ENCODE assay signal across 23 mouse cellular contexts in the genomic region with DNA sequence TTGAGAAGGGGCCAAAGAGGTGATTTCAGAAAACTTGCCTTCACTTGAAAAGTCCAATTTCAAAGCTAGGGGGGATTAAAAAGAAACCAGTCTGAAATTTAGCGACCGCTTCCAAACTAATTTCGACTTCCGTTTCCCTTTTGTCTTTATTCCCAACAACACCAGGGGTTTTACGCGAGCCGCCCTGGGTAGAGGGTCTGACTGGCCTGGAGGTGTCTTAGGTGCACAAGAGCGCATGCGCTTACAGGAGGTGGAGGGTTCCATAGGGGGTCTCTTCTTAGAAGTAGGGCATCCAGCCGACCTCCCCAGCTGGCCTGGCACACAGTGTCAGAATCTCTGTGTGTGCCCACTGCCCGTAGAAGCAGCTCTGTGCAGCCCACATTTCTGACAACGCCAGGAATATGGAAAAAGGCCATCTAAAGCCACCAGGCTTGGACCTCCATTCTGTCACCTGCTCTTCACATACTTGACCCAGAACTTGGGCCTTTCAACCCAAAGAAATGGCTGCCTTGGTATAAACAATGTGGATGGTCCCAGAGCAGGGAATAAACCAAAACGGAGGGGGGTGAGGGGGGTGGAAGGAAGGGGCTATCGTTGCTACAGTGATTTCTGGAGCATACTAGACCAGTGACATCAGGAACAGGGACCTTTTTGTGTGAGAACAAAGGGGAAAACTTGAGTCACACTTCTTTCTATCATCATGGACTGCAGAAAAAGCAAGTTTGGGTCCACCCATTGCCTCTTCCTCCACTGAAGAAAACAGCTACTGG. TPM values are rescaled to one million over a fixed set of nuclear protein-coding genes. Genes with fewer than 3 reads are reported as not detected.
A peak's percentile ranks its signal among the peaks of the same experiment; 100 is the strongest.
DNase-seq lines count a peak whose midpoint lies in the region; ATAC-seq lines count a peak whose summit lies in the region.
"Had no signal": no experiment of that assay in that cellular context is flagged by ENCODE, and none has a peak within 500 bp of the region (broad histone marks: within the 10 kb centered on the region; RNA-seq: fewer than 3 reads in every experiment).

No protein-coding gene starts in this region.

- peak overlapping the region; percentile 50 for H3K9ac ChIP-seq in embryonic facial prominence, embryonic 11.5 days (replicated peaks; ENCODE audit: low read length)
- H3K9ac ChIP-seq in forebrain, embryonic 14.5 days (ENCODE audit: low read length), result peak overlapping the region; percentile 64
- peak overlapping the region; percentile 34; the same call in 1 of the 2 replicates for H3K9ac ChIP-seq in midbrain, embryonic 14.5 days (replicated peaks; ENCODE audit: low read length)
- H3K9ac ChIP-seq: lung, embryonic 15.5 days had no signal

- H3K4me1 ChIP-seq in embryonic facial prominence, embryonic 11.5 days (ENCODE audit: control insufficient read depth, insufficient read depth, low read length), result no peaks in the 10 kb centered on the region
- H3K4me1 ChIP-seq in forebrain, embryonic 14.5 days (ENCODE audit: control insufficient read depth, insufficient read depth, low read length), result no peaks in the 10 kb centered on the region; the same call in 1 of the 2 replicates
- 0 out of 2 replicates have a peak, but pooled peaks cover 2% of the 10 kb centered on the region for H3K4me1 ChIP-seq in midbrain, embryonic 14.5 days (ENCODE audit: control insufficient read depth, insufficient read depth, low read length)

- peak overlapping the region; percentile 5; the same call in 1 of the 2 replicates for H3K4me3 ChIP-seq in embryonic facial prominence, embryonic 11.5 days (ENCODE audit: low read depth, low read length)
- H3K4me3 ChIP-seq in forebrain, embryonic 14.5 days (ENCODE audit: low read depth, low read length), result peak overlapping the region; percentile 47
- H3K4me3 ChIP-seq in midbrain, embryonic 14.5 days (replicated peaks; ENCODE audit: low read depth, low read length), result peak overlapping the region; percentile 22
- H3K4me3 ChIP-seq: lung, embryonic 15.5 days had no signal

- peaks cover 74% of the 10 kb centered on the region for H3K27me3 ChIP-seq in embryonic facial prominence, embryonic 11.5 days (ENCODE audit: control insufficient read depth, insufficient read depth, low read length)
- peaks cover 49% of the 10 kb centered on the region for H3K27me3 ChIP-seq in forebrain, embryonic 14.5 days (replicated peaks; ENCODE audit: control insufficient read depth, insufficient read depth, low read length)
- peaks cover 79% of the 10 kb centered on the region for H3K27me3 ChIP-seq in midbrain, embryonic 14.5 days (ENCODE audit: control insufficient read depth, insufficient read depth, low read length)

- ATAC-seq in embryonic facial prominence, embryonic 11.5 days (replicated peaks; ENCODE audit: insufficient number of reproducible peaks, low FRiP score, low TSS enrichment, low read depth), result no peak
- ATAC-seq in forebrain, embryonic 14.5 days, result no peak
- no peak for ATAC-seq in midbrain, embryonic 14.5 days (ENCODE audit: low FRiP score, low TSS enrichment)
- ATAC-seq: inflammation-experienced regulatory T-cells, adult 6 months; Patski had no signal

- no peak overlapping the region for H3K27ac ChIP-seq in embryonic facial prominence, embryonic 11.5 days (replicated peaks; ENCODE audit: low read depth, low read length)
- H3K27ac ChIP-seq in forebrain, embryonic 14.5 days (ENCODE audit: low read depth, low read length), result 0 out of 2 replicates have a peak overlapping the region, but pooled peaks have one; percentile 15
- peak overlapping the region; percentile 66; the same call in 1 of the 2 replicates for H3K27ac ChIP-seq in midbrain, embryonic 14.5 days (replicated peaks; ENCODE audit: low read depth, low read length)
- H3K27ac ChIP-seq: lung, embryonic 15.5 days had no signal

- DNase-seq in Muller cell, postnatal 12 days (ENCODE audit: inconsistent ontology term), result peak; percentile 98
- peak; percentile 25 for DNase-seq in embryonic facial prominence, embryonic 11.5 days (ENCODE audit: low spot score)
- no peak for DNase-seq in forebrain, embryonic 14.5 days (ENCODE audit: low spot score)
- DNase-seq in midbrain, embryonic 14.5 days, result peak; percentile 12
- no peak for DNase-seq in thymus, postnatal 25 days
- DNase-seq in cerebellum, adult 9-11 months, result no peak
- no peak for DNase-seq in layer of hippocampus, adult 8-10 months (ENCODE audit: low spot score in 2 of 2)
- DNase-seq: cerebellum, adult 9-10 months; heart, postnatal 4 days; layer of hippocampus, postnatal 36 days had no signal

- peak overlapping the region; percentile 8 for H3K4me2 ChIP-seq in embryonic facial prominence, embryonic 11.5 days (ENCODE audit: low read depth, low read length)
- peak overlapping the region; percentile 55 for H3K4me2 ChIP-seq in forebrain, embryonic 14.5 days (ENCODE audit: low read length)
- H3K4me2 ChIP-seq in midbrain, embryonic 14.5 days (ENCODE audit: low read length), result peak overlapping the region; percentile 39
- H3K4me2 ChIP-seq: lung, embryonic 15.5 days had no signal

- H3K9me3 ChIP-seq in embryonic facial prominence, embryonic 11.5 days (replicated peaks; ENCODE audit: control insufficient read depth, low read length), result no peaks in the 10 kb centered on the region
- no peaks in the 10 kb centered on the region for H3K9me3 ChIP-seq in forebrain, embryonic 14.5 days (replicated peaks; ENCODE audit: control insufficient read depth, low read length)
- no peaks in the 10 kb centered on the region for H3K9me3 ChIP-seq in midbrain, embryonic 14.5 days (ENCODE audit: control insufficient read depth, low read length)
- H3K9me3 ChIP-seq: lung, embryonic 15.5 days had no signal

- no peaks in the 10 kb centered on the region for H3K36me3 ChIP-seq in embryonic facial prominence, embryonic 11.5 days (replicated peaks; ENCODE audit: control insufficient read depth, insufficient read depth, low read depth, low read length)
- no peaks in the 10 kb centered on the region for H3K36me3 ChIP-seq in forebrain, embryonic 14.5 days (ENCODE audit: control insufficient read depth, insufficient read depth, low read length)
- no peaks in the 10 kb centered on the region for H3K36me3 ChIP-seq in midbrain, embryonic 14.5 days (ENCODE audit: control insufficient read depth, insufficient read depth, low read length)
- H3K36me3 ChIP-seq: lung, embryonic 15.5 days had no signal

- WGBS in embryonic facial prominence, embryonic 11.5 days, result 9% methylated on average over 14 of the region's 14 CpGs
- WGBS in forebrain, embryonic 14.5 days, result 24% methylated on average over 14 of the region's 14 CpGs
- WGBS in midbrain, embryonic 14.5 days, result 8% methylated on average over 14 of the region's 14 CpGs

RNA-seq across cellular contexts. Expression of a gene that starts 12.9 kb away (rescaled TPM):
- polyA plus RNA-seq in embryonic facial prominence, embryonic 11.5 days (2014; fragmentation: Nextera tagmentation; extraction: Ambion mirVana), result 9.5 and 10.5 TPM in 2 replicates
- polyA plus RNA-seq in forebrain, embryonic 14.5 days (2014; fragmentation: Nextera tagmentation; extraction: Ambion mirVana), result 11.3 and 15.0 TPM in 2 replicates
- polyA plus RNA-seq in midbrain, embryonic 14.5 days (2014; fragmentation: Nextera tagmentation; extraction: Ambion mirVana), result 19.9 and 20.2 TPM in 2 replicates
- total RNA-seq in layer of hippocampus, adult 8-10 months (2022), result under 1 TPM in 2 of 4 experiments, not detected in 2; 0.20 to 0.25 TPM
- total RNA-seq: adrenal gland, postnatal 4 days; gastrocnemius, adult 18-20 months; heart, postnatal 4 days; liver, adult 2 months had no signal
- polyA plus RNA-seq: C2C12; gonadal fat pad, adult 2 months; heart, embryonic 14.5 days; kidney, embryonic 14.5 days; large intestine, adult 2 months; liver, adult 2 months; lung, embryonic 15.5 days; neural tube, embryonic 14.5 days; small intestine, adult 2 months had no signal

Comparison
In these comparisons a context has a peak if more than half of its experiments do, and no peak if none do; other contexts are left out.
1. DNase-seq: peak in Muller cell, postnatal 12 days (single experiment), embryonic facial prominence, embryonic 11.5 days (single experiment) and midbrain, embryonic 14.5 days (single experiment); none in forebrain, embryonic 14.5 days (single experiment), thymus, postnatal 25 days (single experiment), cerebellum, adult 9-11 months (single experiment) and layer of hippocampus, adult 8-10 months (0 of 2).
2. Peak in every context shown above with its lines, with median percentiles within 50 percentile points of each other: H3K4me2 ChIP-seq, H3K4me3 ChIP-seq and H3K9ac ChIP-seq.